Mouse (Mus musculus): ENCODE data around the gene Vmn1r19.
"Not testable (repeated sequence)": the region's sequence is repeated elsewhere in the genome, so short reads cannot be mapped to it uniquely, and the experiment has no call there.

Gene Vmn1r19

DNA sequence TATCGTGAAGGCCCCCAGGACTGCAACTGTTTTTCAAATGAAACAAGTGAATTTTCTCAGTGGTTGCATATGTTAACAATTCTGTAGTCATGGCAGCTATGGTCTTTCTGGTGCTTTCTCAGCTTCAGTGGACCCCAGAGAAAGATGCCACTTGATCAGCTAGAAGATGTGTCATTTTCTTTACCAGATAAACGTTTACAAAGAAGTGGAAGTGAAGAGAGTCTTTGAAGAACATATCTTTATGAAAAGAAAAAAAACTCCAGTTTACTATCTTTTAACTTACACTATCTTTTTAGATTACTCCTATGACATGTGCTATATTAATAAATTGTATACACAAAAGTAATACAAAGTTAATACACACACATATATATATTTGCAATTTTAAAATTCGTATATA, at the start of gene Vmn1r19:
Gene Vmn1r19 (plus strand): TSS at position 301 of the 400 bp plus-strand sequence.
- in situ Hi-C loops (cut with MboI, MseI), result not testable (repeated sequence)

DNA sequence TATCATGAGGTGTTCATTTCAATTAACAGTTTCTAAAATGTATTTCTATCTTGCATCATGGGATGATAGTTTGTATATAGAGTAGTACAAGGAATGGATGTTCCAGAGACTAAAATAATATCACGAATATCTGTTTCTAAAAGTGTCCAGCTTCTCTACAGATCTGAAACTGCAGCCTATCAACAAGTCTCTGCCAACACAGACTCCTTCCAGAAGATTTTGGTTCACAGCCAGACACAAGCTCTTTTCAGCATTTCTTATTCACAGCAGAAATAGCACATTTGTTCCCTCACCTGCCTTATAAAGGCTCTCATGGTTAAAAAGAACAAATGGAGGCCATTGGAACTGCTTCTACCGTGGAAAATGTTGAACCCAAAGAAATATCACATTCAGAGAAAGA, 46.7 kb upstream of the Vmn1r19 start:
- in situ Hi-C loops (cut with MboI, MseI), result no loop called here

DNA sequence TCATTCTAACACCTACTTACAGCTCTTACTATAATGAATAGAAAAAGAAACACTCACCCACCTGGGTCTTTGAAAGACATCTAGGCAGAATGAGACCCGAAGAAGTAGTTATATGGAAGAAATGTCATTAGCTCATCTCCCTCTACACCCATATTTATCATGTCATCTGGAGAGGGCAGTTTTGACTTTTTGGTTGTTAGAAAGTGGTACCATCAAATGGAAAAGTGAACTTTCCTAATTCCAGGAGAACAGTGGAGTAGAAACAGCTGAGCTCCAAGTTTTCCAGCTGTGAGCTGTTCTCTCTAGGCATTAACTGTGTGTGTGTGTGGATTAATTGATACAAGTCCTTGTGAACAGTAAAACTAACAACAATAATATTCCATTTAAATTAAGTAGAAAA, 40.0 kb upstream of the Vmn1r19 start, which contains the start of gene Vmn1r17:
Gene Vmn1r17 (minus strand): TSS at position 101 of the 400 bp plus-strand sequence.
- in situ Hi-C loops (cut with MboI, MseI), result no loop called here

- in situ Hi-C loops (cut with MboI, MseI), result not testable (repeated sequence)
These were observed 37.7 kb upstream of the Vmn1r19 start for GRCm38 (mm10) chr6:57365866-57366265.

DNA sequence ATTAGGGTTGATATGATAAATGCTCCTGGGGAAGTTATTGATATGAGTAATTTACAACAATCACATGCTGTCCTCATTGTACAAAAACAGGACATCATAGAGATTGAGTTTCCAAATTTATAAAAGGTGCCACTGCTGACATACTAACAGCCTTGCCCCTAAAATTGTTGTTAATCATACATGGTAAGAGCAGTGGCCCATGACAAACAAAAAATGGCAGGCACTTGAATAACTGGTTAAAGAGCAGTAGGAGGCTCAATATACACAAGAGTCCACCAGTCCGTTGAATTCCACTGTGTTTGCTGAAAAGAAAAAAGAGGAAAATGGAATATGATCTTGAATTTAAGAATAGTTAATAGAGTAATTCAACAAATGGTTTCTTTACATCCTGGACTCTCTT, 36.1 kb upstream of the Vmn1r19 start:
- in situ Hi-C loops (cut with MboI, MseI), result no loop called here

DNA sequence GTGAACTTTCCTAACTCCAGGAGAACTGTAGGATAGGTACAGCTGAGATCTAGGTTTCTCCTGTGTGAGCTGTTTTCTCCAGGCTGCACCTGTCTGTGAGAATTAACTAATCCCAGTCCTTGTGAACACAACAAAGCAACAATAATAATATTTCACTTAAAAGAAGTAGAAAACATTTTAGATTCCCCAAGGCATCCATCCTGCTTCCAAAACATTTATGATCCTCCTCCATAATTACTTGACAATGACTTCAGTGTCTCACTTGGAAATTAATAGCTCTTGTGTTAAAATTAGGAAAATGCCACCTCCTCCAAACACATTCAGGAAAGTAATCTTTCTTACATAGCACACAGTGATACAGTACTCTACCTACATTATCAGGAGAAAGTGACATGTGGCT, 7.9 kb upstream of the Vmn1r19 start, which contains the start of gene Vmn1r18:
Gene Vmn1r18 (minus strand): TSS at position 101 of the 400 bp plus-strand sequence.
- in situ Hi-C loops (cut with MboI, MseI), result loop anchor here in 1 of 2 experiments (10.0 kb wide), 1 partner anchor 651 kb away; no protein-coding TSS in a partner anchor

GRCm38 (mm10) chr6:57428630-57429029, 25.1 kb downstream of the Vmn1r19 start, which contains the start of gene Vmn1r20:
TSS of gene Vmn1r20 (plus strand) at chr6:57428930.
- in situ Hi-C loops (cut with MboI, MseI), result no loop called here

GRCm38 (mm10) chr6:57431196-57431595, 27.6 kb downstream of the Vmn1r19 start:
- in situ Hi-C loops (cut with MboI, MseI), result loop anchor here in 1 of 2 experiments (5.0 kb wide), 1 partner anchor 786 kb away; the partner anchor contains the start of gene Vmn1r27

Data from T-helper 17 cell (primary cell).